Mouse (Mus musculus) lung, postnatal 36 days (tissue): ENCODE results near the gene Ddx28.

ENCODE experiments used
- DNase-seq: peaks from one replicate; pipeline ENCODE4 v3.0.0; 2022; ENCODE audit warnings: mixed read lengths

The Ddx28 gene

DNA sequence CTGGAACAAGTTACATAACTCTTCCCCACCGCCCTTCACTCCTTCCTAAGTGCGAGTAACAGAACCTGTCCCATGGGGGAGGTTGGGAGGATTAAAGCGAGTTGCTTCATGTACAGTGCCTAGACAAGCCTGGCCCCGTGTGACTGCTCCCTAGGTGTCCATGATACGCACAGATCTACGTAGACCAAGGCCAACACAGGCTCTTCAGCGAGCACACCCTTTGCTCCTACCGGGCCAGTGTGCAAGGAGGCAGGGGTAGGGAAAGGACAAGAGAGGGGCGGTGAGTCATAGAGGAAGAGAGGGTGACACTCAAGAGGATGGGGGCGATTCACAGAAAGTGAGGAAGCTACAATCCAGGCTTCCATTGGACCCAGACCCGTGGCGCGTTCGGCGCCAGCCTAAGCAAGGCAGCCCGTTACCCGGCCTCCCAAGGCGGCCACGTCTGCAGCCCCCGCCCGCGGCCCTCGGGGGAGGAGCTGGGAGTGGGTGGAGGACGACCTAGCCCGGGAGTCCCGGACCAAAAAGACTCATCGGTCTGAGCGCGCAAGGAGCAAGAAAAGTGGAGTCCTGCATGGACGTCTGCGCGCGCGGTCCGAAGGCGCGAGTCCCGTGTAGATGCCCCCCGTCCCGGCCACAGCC is 46.3 kb downstream of the Ddx28 start:
- DNase-seq: peak; percentile 56

DNA sequence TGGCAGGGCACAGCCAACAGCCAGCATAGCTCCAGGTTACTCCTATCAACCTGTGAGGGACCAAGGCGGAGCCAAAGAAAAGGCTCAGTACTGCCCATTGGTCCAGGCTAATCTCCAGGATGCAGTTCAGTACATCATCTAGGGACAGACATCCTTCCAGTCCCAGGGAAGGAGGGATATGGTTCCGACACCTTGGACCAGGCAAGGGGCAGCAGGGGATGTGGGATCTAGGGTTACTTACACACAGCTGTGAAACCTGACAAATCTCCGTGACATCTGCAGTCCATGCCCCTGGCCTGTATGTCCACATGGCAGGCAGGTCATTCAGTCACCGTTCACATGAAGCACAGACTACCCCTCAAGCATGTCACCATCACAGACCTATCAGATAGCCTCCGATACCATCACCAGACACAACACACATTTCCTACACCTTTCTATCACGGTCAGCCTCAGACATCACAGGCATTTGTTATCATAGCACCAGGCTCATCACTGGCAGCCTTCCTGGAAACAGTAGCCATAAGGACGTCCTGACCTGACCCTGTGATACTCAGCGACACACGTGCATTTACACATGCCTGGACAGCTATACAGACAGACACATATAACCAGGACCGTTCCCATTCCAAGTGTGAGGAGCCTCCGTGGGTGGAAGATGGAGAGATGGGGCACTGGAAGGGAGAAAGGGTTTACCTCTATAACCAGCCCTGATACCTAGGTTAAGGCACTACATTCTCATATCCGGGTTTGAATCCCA is 47.0 kb downstream of the Ddx28 start:
- DNase-seq: no peak

DNA sequence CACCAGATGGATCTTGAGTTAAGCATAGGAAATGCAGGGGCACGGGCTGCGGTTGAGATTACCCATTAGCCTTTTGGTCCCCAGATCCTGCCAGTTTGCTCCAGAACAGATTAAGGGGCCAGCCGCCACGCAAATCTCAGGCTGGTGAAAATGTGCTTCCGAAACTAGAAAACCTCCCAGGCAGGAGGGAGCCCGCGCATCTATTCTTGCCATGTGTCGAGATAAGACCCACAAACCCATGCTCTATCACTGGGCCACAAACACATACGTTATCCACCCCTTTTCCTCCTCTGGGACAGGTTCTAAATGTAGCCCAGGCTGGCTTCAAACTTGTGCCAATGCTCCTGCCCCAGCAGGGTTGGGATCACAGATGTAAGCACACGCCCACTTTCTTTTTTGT is 50.1 kb downstream of the Ddx28 start:
- DNase-seq: no peak

DNA sequence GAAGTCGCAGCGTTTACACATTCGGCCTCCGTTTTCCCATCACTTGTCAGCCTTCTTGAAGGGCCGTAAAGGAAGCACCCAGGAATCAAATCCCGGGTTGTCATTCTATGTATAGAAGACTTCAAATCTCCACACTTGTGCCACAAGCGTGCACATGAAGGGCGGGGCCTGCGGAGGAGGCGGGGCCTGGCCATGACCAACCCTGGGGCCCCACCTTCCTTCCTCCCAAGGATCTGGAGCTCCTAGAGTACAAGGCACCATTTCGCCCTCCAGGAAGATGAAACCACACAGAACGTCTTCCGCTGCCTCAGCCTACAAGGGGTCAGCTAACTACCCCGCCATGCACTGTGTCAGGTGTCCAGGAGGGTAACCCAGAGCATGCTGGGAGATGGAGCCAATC is 50.6 kb downstream of the Ddx28 start:
- no peak for DNase-seq
